Mouse (Mus musculus): Measurements from ENCODE around the gene Naa15. TPM values are rescaled to one million over a fixed set of nuclear protein-coding genes. Genes with fewer than 3 reads are reported as not detected.

Naa15 gene
- polyA plus RNA-seq, 2 experiments, result 12.9 to 13.3 TPM

DNA sequence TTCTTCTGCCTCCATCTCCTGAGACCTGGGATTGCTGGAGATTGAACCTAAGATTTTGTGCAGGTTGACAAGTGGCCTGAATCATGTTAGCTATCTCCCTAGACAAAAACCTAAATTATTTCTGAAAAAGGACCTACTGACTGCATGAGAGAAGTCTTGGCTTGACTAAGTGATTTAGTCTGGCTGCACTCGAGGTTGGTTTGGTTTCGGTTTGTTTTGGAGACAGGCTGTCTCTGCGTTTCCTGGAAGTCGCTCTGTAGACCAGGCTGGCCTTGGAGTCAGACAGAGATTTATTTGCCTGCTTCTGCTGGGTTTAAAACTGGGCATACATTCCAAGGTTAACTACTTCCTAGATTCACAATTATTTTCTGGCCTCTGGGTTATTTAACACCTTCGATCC lies 42.1 kb upstream of the Naa15 start:
- no peak overlapping the region; the same call in 1 of the 2 replicates for H3K4me2 ChIP-seq (ENCODE audit: low read depth)
- peaks cover 13 to 17% of the 10 kb centered on the region in 2 experiments for H3K4me1 ChIP-seq (replicated peaks; ENCODE audit: control insufficient read depth in 2 of 2, insufficient read depth in 2 of 2, low read length in 1 of 2)
- H3K4me3 ChIP-seq (ENCODE audit: insufficient read depth in 1 of 2, low read depth in 2 of 2, low read length in 2 of 2), result no peak overlapping the region
- no peaks in the 10 kb centered on the region for H3K36me3 ChIP-seq (replicated peaks; ENCODE audit: control insufficient read depth, insufficient read depth, low read depth)
- WGBS (ENCODE audit: insufficient replicate concordance), result 42% methylated on average over 5 of the region's 5 CpGs
- H3K9ac ChIP-seq (replicated peaks), result no peak overlapping the region
- no peaks in the 10 kb centered on the region for H3K27me3 ChIP-seq (ENCODE audit: control insufficient read depth, insufficient read depth, low read length)
- DNase-seq (ENCODE audit: low read depth in 3 of 3, low spot score in 3 of 3) (no peak), ATAC-seq (ENCODE audit: insufficient read depth) (no peak)
- no peak for TF ChIP-seq CTCF (IDR thresholded peaks at IDR 0.05; ENCODE audit: low read depth)
- TF ChIP-seq EP300 (IDR thresholded peaks at IDR 0.05; ENCODE audit: low read depth), result no peak
- H3K27ac ChIP-seq, result no peak overlapping the region
- no peaks in the 10 kb centered on the region for H3K9me3 ChIP-seq (ENCODE audit: control insufficient read depth, low read length)

DNA sequence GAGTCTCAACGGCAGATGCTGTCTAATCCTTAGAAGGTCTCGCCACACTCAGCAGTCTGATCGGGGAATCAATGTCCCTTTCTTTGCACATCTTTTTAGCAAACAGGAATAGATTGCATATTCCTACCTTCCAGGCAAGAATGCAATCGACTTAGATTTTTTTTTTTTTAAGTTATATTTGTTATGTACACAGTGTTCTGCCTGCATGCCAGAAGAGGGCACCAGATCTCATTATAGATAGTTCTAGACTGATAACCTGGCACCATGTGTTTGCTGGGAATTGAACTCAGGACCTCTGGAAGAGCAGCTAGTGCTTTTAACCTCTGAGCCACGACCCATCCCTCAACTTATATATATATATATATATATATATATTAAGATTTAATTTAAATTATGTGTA lies 41.4 kb upstream of the Naa15 start:
- DNase-seq (ENCODE audit: low read depth in 3 of 3, low spot score in 3 of 3), result no peak
- no peak for ATAC-seq (ENCODE audit: insufficient read depth)
- H3K27me3 ChIP-seq (ENCODE audit: control insufficient read depth, insufficient read depth, low read length), result no peaks in the 10 kb centered on the region
- H3K4me3 ChIP-seq (ENCODE audit: insufficient read depth in 1 of 2, low read depth in 2 of 2, low read length in 2 of 2), result no peak overlapping the region
- H3K9me3 ChIP-seq (ENCODE audit: control insufficient read depth, low read length), result no peaks in the 10 kb centered on the region
- H3K9ac ChIP-seq (replicated peaks), result no peak overlapping the region
- 59% methylated on average over 5 of the region's 5 CpGs for WGBS (ENCODE audit: insufficient replicate concordance)
- no peak overlapping the region for H3K4me2 ChIP-seq (ENCODE audit: low read depth)
- no peak overlapping the region for H3K27ac ChIP-seq
- H3K36me3 ChIP-seq (replicated peaks; ENCODE audit: control insufficient read depth, insufficient read depth, low read depth), result no peaks in the 10 kb centered on the region
- TF ChIP-seq CTCF (IDR thresholded peaks at IDR 0.05; ENCODE audit: low read depth) (peak; percentile 23; the same call in 1 of the 2 replicates), EP300 (IDR thresholded peaks at IDR 0.05; ENCODE audit: low read depth) (no peak)
- peaks cover 8 to 15% of the 10 kb centered on the region in 2 experiments for H3K4me1 ChIP-seq (replicated peaks; ENCODE audit: control insufficient read depth in 2 of 2, insufficient read depth in 2 of 2, low read length in 1 of 2)

DNA sequence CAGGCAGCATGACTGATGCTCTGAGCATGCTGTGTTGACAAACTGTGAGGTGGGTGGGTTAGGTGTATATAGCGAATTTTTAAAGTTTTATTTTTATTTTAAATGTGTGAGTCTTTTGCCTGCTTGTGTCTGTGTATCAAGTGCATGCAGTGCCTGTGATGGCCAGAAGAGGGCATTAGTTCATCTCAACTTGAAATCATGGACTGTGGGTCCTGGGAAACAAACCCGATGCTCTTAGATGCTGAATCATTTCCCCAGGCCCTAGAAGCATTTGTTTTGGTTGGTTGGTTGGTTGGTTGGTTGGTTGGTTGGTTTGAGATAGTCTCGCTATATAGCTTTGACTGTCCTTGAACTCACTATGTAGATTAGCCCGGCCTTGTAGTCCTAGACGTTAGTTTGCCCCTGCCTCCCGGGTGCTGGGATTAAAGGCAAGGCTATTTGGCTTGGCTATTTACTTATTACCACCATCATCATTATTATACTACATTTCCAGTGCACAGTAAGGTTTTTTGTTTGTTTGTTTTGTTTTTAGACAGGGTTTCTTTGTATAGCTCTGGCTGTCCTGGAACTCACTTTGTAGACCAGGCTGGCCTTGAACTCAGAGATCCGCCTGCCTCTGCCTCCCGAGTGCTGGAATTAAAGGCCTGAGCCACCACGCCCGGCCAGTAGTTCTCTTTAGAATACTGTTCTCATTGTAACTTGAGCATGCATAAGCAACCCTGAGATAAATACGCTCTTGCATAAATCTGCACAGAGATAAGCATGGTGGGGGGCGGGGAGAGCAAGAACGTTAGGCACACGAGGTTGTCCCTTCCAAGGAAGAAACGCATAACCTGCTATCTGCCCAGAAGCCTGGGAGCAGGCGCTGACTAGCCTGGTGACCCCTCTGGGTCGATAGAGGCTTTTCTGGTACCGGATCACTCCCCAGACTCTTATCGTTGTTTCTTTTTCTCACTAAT lies 39.4 kb upstream of the Naa15 start:
- Histone ChIP-seq H3K36me3 (replicated peaks; ENCODE audit: control insufficient read depth, insufficient read depth, low read depth) (no peaks in the 10 kb centered on the region), H3K4me1 (replicated peaks; ENCODE audit: control insufficient read depth in 2 of 2, insufficient read depth in 2 of 2, low read length in 1 of 2) (peaks cover 8 to 22% of the 10 kb centered on the region in 2 experiments), H3K9ac (replicated peaks) (no peak overlapping the region), H3K9me3 (ENCODE audit: control insufficient read depth, low read length) (no peaks in the 10 kb centered on the region), H3K4me2 (ENCODE audit: low read depth) (peak overlapping the region; percentile 8; the same call in 1 of the 2 replicates), H3K27ac (0 out of 2 replicates have a peak overlapping the region, but pooled peaks have one; percentile 41), H3K27me3 (ENCODE audit: control insufficient read depth, insufficient read depth, low read length) (no peaks in the 10 kb centered on the region), H3K4me3 (ENCODE audit: insufficient read depth in 1 of 2, low read depth in 2 of 2, low read length in 2 of 2) (no peak overlapping the region)
- DNase-seq (ENCODE audit: low read depth in 3 of 3, low spot score in 3 of 3) (peak; percentile 63 to 73 (median 64)), ATAC-seq (ENCODE audit: insufficient read depth) (peak; percentile 80)
- TF ChIP-seq EP300 (IDR thresholded peaks at IDR 0.05; ENCODE audit: low read depth) (peak; percentile 70), CTCF (IDR thresholded peaks at IDR 0.05; ENCODE audit: low read depth) (peak; percentile 86)
- WGBS (ENCODE audit: insufficient replicate concordance), result 22% methylated on average over 19 of the region's 19 CpGs

DNA sequence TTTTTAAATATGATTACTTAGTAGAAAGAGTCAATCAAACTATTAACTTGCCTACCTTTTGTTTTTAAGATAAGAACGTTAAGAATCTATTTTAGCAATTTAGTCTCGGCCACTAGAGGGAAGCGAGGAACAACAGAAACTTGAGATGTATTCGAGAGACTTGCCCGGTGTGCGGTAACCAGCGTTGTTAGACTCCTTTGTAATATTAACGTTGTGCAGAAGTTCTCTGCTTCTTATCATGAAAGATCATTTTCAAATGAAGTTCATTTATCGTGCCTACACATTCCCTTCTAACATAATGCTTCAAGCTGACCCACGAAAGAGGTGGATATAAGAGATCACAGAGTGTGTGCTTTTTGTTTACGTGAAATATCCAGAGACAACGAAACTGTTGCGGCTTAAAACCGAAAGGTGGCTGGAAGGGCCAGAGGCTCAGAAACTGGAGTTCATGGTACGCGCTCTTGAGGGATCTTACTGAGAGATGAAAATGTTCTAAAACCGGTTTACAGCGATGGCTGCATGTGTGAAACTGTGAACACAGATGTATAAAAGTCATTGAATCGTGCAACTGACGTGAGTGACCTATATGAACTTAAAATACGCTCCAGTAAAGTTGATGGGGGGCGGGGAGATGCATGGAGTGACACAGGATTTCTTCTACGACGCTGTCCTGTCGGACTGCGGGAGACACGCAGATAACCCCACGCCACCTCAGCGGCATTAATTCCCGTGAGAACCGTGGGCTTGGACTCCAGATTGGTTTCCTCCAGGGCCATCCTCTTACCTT lies 36.9 kb upstream of the Naa15 start:
- H3K9ac ChIP-seq (replicated peaks), result peak overlapping the region; percentile 62
- peak overlapping the region; percentile 58 for H3K27ac ChIP-seq
- H3K9me3 ChIP-seq (ENCODE audit: control insufficient read depth, low read length), result no peaks in the 10 kb centered on the region
- H3K4me2 ChIP-seq (ENCODE audit: low read depth), result peak overlapping the region; percentile 72
- no peaks in the 10 kb centered on the region for H3K27me3 ChIP-seq (ENCODE audit: control insufficient read depth, insufficient read depth, low read length)
- H3K4me3 ChIP-seq (ENCODE audit: insufficient read depth in 1 of 2, low read depth in 2 of 2, low read length in 2 of 2), result peak overlapping the region; percentile 50 to 53
- H3K4me1 ChIP-seq (replicated peaks; ENCODE audit: control insufficient read depth in 2 of 2, insufficient read depth in 2 of 2, low read length in 1 of 2), result peaks cover 8 to 22% of the 10 kb centered on the region in 2 experiments
- DNase-seq (ENCODE audit: low read depth in 3 of 3, low spot score in 3 of 3) (peak in 1 of 3 experiments; percentile 58), ATAC-seq (ENCODE audit: insufficient read depth) (no peak)
- no peak for TF ChIP-seq EP300 (IDR thresholded peaks at IDR 0.05; ENCODE audit: low read depth)
- TF ChIP-seq CTCF (IDR thresholded peaks at IDR 0.05; ENCODE audit: low read depth), result peak; percentile 52
- WGBS (ENCODE audit: insufficient replicate concordance), result 31% methylated on average over 31 of the region's 31 CpGs
- no peaks in the 10 kb centered on the region for H3K36me3 ChIP-seq (replicated peaks; ENCODE audit: control insufficient read depth, insufficient read depth, low read depth)

DNA sequence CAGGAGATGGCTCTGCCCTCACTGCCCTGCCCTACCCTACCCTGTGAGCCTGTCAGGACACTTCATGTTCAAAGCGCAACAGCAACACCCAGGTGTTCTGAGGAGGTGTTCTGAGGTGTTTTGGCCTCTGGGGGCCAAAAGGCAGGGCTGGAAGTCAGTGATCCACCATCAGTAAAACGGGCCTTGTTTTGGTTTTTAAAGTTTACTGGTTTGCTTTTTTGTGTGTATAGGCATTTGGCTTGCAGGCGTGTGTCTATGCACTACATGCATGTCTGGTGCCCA lies 36.3 kb upstream of the Naa15 start:
- Histone ChIP-seq H3K9ac (replicated peaks) (peak overlapping the region; percentile 62; the same call in 1 of the 2 replicates), H3K36me3 (replicated peaks; ENCODE audit: control insufficient read depth, insufficient read depth, low read depth) (no peaks in the 10 kb centered on the region), H3K27ac (no peak overlapping the region), H3K4me3 (ENCODE audit: insufficient read depth in 1 of 2, low read depth in 2 of 2, low read length in 2 of 2) (peak overlapping the region; percentile 50 to 53), H3K4me2 (ENCODE audit: low read depth) (peak overlapping the region; percentile 72), H3K9me3 (ENCODE audit: control insufficient read depth, low read length) (no peaks in the 10 kb centered on the region), H3K4me1 (replicated peaks; ENCODE audit: control insufficient read depth in 2 of 2, insufficient read depth in 2 of 2, low read length in 1 of 2) (peaks cover 8 to 22% of the 10 kb centered on the region in 2 experiments), H3K27me3 (ENCODE audit: control insufficient read depth, insufficient read depth, low read length) (no peaks in the 10 kb centered on the region)
- no peak for DNase-seq (ENCODE audit: low read depth in 3 of 3, low spot score in 3 of 3)
- no peak for ATAC-seq (ENCODE audit: insufficient read depth)
- 76% methylated on average over 3 of the region's 3 CpGs for WGBS (ENCODE audit: insufficient replicate concordance)
- no peak for TF ChIP-seq CTCF (IDR thresholded peaks at IDR 0.05; ENCODE audit: low read depth)

Measured in liver, embryonic 14.5 days (tissue).